Mouse (Mus musculus): Measurements from ENCODE around the gene Kiss1r. TPM values are rescaled to one million over a fixed set of nuclear protein-coding genes. Genes with fewer than 3 reads are reported as not detected.

Gene Kiss1r
- polyA plus RNA-seq, 1 experiment from 2014 or later: 0.35 TPM

DNA sequence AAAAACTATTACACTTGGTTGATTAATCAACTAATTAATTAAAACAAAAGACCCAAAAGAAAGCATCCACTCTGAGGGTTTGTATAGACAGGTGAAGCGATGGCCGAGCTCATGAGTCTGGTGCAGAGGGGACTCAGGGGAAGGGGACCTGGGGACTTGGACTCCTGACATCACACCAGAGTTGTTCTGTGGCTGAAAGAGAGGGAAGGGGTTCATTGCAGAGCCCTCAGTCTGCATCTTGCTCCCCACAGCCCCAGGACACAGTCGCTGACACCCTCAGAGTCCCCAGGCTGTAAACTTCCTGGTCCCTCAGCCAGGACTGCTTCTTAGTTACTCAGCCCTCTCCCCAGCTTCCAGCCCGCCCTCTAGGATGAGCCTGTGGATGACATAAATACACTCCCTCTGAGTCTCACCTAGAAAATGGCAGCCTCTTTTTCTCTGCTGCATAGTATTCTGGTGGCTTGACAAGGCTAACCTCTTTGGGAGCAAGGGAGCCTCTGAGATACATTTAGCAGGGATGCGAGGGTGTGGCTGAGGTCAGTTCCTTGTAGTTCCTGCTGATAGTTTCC, 845 bp downstream of the Kiss1r start:
- peaks cover 88% of the 10 kb centered on the region for H3K4me1 ChIP-seq
- H3K4me3 ChIP-seq: peak overlapping the region; percentile 81
- ATAC-seq: no peak
- no peaks in the 10 kb centered on the region for H3K9me3 ChIP-seq (replicated peaks)
- peaks cover 56% of the 10 kb centered on the region for H3K27me3 ChIP-seq (replicated peaks)
- peaks cover 8% of the 10 kb centered on the region for H3K36me3 ChIP-seq
- H3K9ac ChIP-seq: no peak overlapping the region
- no peak overlapping the region for H3K27ac ChIP-seq
- H3K4me2 ChIP-seq: peak overlapping the region; percentile 98
- 66% methylated on average over 5 of the region's 5 CpGs for WGBS (ENCODE audit: insufficient replicate concordance)

- no peak overlapping the region for H3K9ac ChIP-seq
- H3K9me3 ChIP-seq (replicated peaks): no peaks in the 10 kb centered on the region
- H3K4me2 ChIP-seq: peak overlapping the region; percentile 48
- ATAC-seq: no peak
- WGBS (ENCODE audit: insufficient replicate concordance): 12% methylated on average over 35 of the region's 35 CpGs
- H3K27ac ChIP-seq: no peak overlapping the region
- H3K4me1 ChIP-seq: peaks cover 82% of the 10 kb centered on the region
- H3K4me3 ChIP-seq: peak overlapping the region; percentile 19; the same call in 1 of the 2 replicates
- peaks cover 64% of the 10 kb centered on the region for H3K27me3 ChIP-seq (replicated peaks)
- 0 out of 2 replicates have a peak, but pooled peaks cover 1% of the 10 kb centered on the region for H3K36me3 ChIP-seq
These were observed 1.7 kb downstream of the Kiss1r start for GRCm38 (mm10) chr10:79918231-79919078.

GRCm38 (mm10) chr10:79919251-79919849, 2.6 kb downstream of the Kiss1r start:
- WGBS (ENCODE audit: insufficient replicate concordance): 13% methylated on average over 21 of the region's 21 CpGs
- H3K4me2 ChIP-seq: peak overlapping the region; percentile 48

GRCm38 (mm10) chr10:79920056-79920890, 3.5 kb downstream of the Kiss1r start:
- Histone ChIP-seq H3K27me3 (replicated peaks) (peaks cover 68% of the 10 kb centered on the region), H3K4me3 (peak overlapping the region; percentile 30; the same call in 1 of the 2 replicates), H3K4me1 (peaks cover 75% of the 10 kb centered on the region), H3K27ac (no peak overlapping the region), H3K4me2 (peak overlapping the region; percentile 55), H3K36me3 (no peaks in the 10 kb centered on the region), H3K9ac (no peak overlapping the region), H3K9me3 (replicated peaks) (no peaks in the 10 kb centered on the region)
- 33% methylated on average over 26 of the region's 26 CpGs for WGBS (ENCODE audit: insufficient replicate concordance)
- ATAC-seq: no peak

More at GRCm38 (mm10) chr10:79919251-79919849, 2.6 kb downstream of the Kiss1r start:
- Histone ChIP-seq H3K36me3 (no peaks in the 10 kb centered on the region), H3K9me3 (replicated peaks) (no peaks in the 10 kb centered on the region), H3K27me3 (replicated peaks) (peaks cover 68% of the 10 kb centered on the region), H3K9ac (no peak overlapping the region), H3K4me1 (peaks cover 80% of the 10 kb centered on the region), H3K4me3 (peak overlapping the region; percentile 19), H3K27ac (no peak overlapping the region)
- ATAC-seq: no peak

GRCm38 (mm10) chr10:79920958-79921535, 4.3 kb downstream of the Kiss1r start, which contains the start of gene R3hdm4:
R3hdm4 (minus strand) TSS chr10:79921208.
- H3K27ac ChIP-seq: no peak within 1 kb of the TSS
- H3K9ac ChIP-seq: no peak within 1 kb of the TSS; the same call in 1 of the 2 replicates
- peak within 1 kb of the TSS; percentile 55 for H3K4me2 ChIP-seq
- H3K27me3 ChIP-seq (replicated peaks): peaks cover 68% of the 10 kb centered on the region
- H3K4me3 ChIP-seq: peak within 1 kb of the TSS; percentile 30
- no peaks in the 10 kb centered on the region for H3K36me3 ChIP-seq
- ATAC-seq: no peak
- H3K9me3 ChIP-seq (replicated peaks): no peaks in the 10 kb centered on the region
- peaks cover 74% of the 10 kb centered on the region for H3K4me1 ChIP-seq
- WGBS (ENCODE audit: insufficient replicate concordance): 11% methylated on average over 41 of the region's 41 CpGs

DNA sequence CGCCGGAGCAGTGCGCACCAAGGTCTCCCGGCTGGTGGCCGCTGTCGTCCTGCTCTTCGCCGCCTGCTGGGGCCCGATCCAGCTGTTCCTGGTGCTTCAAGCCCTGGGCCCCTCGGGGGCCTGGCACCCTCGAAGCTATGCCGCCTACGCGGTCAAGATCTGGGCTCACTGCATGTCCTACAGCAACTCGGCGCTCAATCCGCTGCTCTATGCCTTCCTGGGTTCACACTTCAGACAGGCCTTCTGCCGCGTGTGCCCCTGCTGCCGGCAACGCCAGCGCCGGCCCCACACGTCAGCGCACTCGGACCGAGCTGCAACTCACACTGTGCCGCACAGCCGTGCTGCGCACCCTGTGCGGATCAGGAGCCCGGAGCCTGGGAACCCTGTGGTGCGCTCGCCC, 4.8 kb downstream of the Kiss1r start:
- H3K4me1 ChIP-seq: peaks cover 74% of the 10 kb centered on the region
- WGBS (ENCODE audit: insufficient replicate concordance): 13% methylated on average over 34 of the region's 34 CpGs
- no peak for ATAC-seq
- no peak overlapping the region for H3K27ac ChIP-seq
- peak overlapping the region; percentile 55 for H3K4me2 ChIP-seq
- peak overlapping the region; percentile 30 for H3K4me3 ChIP-seq
- peaks cover 68% of the 10 kb centered on the region for H3K27me3 ChIP-seq (replicated peaks)
- H3K9ac ChIP-seq: no peak overlapping the region
- no peaks in the 10 kb centered on the region for H3K9me3 ChIP-seq (replicated peaks)
- no peaks in the 10 kb centered on the region for H3K36me3 ChIP-seq

GRCm38 (mm10) chr10:79924998-79925784, 8.4 kb downstream of the Kiss1r start:
- peak overlapping the region; percentile 88 for H3K27ac ChIP-seq
- H3K27me3 ChIP-seq (replicated peaks): peaks cover 36% of the 10 kb centered on the region
- ATAC-seq: peak; percentile 2; the same call in 1 of the 2 replicates
- H3K4me1 ChIP-seq: peaks cover 68% of the 10 kb centered on the region
- H3K36me3 ChIP-seq: peaks cover 3% of the 10 kb centered on the region; the same call in 1 of the 2 replicates
- H3K4me3 ChIP-seq: peak overlapping the region; percentile 85; the same call in 1 of the 2 replicates
- 14% methylated on average over 29 of the region's 29 CpGs for WGBS (ENCODE audit: insufficient replicate concordance)
- peak overlapping the region; percentile 96 for H3K4me2 ChIP-seq
- no peaks in the 10 kb centered on the region for H3K9me3 ChIP-seq (replicated peaks)
- peak overlapping the region; percentile 84; the same call in 1 of the 2 replicates for H3K9ac ChIP-seq

GRCm38 (mm10) chr10:79925785-79926490, 9.2 kb downstream of the Kiss1r start:
- WGBS (ENCODE audit: insufficient replicate concordance): 9% methylated on average over 15 of the region's 15 CpGs
- H3K4me2 ChIP-seq: peak overlapping the region; percentile 96
- H3K9me3 ChIP-seq (replicated peaks): no peaks in the 10 kb centered on the region
- peak overlapping the region; percentile 84 for H3K9ac ChIP-seq
- 0 out of 2 replicates have a peak, but pooled peaks have one; percentile 0 for ATAC-seq
- peaks cover 10% of the 10 kb centered on the region for H3K36me3 ChIP-seq
- peak overlapping the region; percentile 88 for H3K27ac ChIP-seq
- peak overlapping the region; percentile 85 for H3K4me3 ChIP-seq
- peaks cover 29% of the 10 kb centered on the region for H3K27me3 ChIP-seq (replicated peaks)
- peaks cover 68% of the 10 kb centered on the region for H3K4me1 ChIP-seq

GRCm38 (mm10) chr10:79926491-79927323, 9.9 kb downstream of the Kiss1r start, which contains the start of gene Arid3a:
Arid3a (plus strand) TSS chr10:79927043.
- Histone ChIP-seq H3K4me3 (peak within 1 kb of the TSS; percentile 85), H3K36me3 (peaks cover 18% of the 10 kb centered on the region), H3K4me2 (peak within 1 kb of the TSS; percentile 96), H3K27me3 (replicated peaks) (peaks cover 21% of the 10 kb centered on the region), H3K9ac (peak within 1 kb of the TSS; percentile 84), H3K27ac (peak within 1 kb of the TSS; percentile 88), H3K9me3 (replicated peaks) (no peaks in the 10 kb centered on the region), H3K4me1 (peaks cover 67% of the 10 kb centered on the region)
- ATAC-seq: peak; percentile 76
- under 1% methylated on average over 63 of the region's 63 CpGs for WGBS (ENCODE audit: insufficient replicate concordance)
